Mouse (Mus musculus) erythroblast, embryonic 14.5 days (primary cell): ENCODE data around the gene Adamtsl1. TPM values are rescaled to one million over a fixed set of nuclear protein-coding genes. Genes with fewer than 3 reads are reported as not detected.

Experiments
- H3K27me3 ChIP-seq: 2 replicates; pipeline ENCODE4 v1.6.1; 2012; ENCODE audit warnings: inconsistent platforms; ENCODE audit not compliant: control insufficient read depth
- H3K36me3 ChIP-seq: 2 replicates; pipeline ENCODE4 v1.6.1; 2012; ENCODE audit warnings: mild to moderate bottlenecking, inconsistent platforms; ENCODE audit not compliant: control insufficient read depth
- H3K4me1 ChIP-seq: 2 replicates; pipeline ENCODE4 v1.6.1; 2012; ENCODE audit warnings: inconsistent platforms; ENCODE audit not compliant: control insufficient read depth
- H3K4me3 ChIP-seq: replicated peaks from 2 replicates; pipeline ENCODE3; 2012; ENCODE audit warnings: moderate library complexity, mild to moderate bottlenecking, inconsistent platforms
- H3K9me3 ChIP-seq: 2 replicates; pipeline ENCODE4 v1.6.1; 2012; ENCODE audit warnings: low read length, inconsistent platforms, mixed read lengths; ENCODE audit not compliant: control insufficient read depth
- GATA1 ChIP-seq: IDR thresholded peaks from 2 replicates; pipeline ENCODE4 v1.6.1; 2012; ENCODE audit warnings: low read length, inconsistent platforms, mixed read lengths
- TAL1 ChIP-seq: IDR thresholded peaks from 3 replicates; pipeline ENCODE4 v1.6.1; 2012; ENCODE audit warnings: low read length, inconsistent platforms, mixed read lengths
- polyA plus RNA-seq: library from polyadenylated mRNA; stranded (reverse); fragments of >175 nt; gene quantifications from 2 replicates; pipeline ENCODE4 v1.2.3, GENCODE M21; 2012

Adamtsl1 gene
- polyA plus RNA-seq, 1 experiment: not detected

- TF ChIP-seq TAL1 (no peak), GATA1 (no peak)
- no peaks in the 10 kb centered on the region for H3K27me3 ChIP-seq
- H3K36me3 ChIP-seq: no peaks in the 10 kb centered on the region
- no peaks in the 10 kb centered on the region for H3K4me1 ChIP-seq
- H3K4me3 ChIP-seq: no peak overlapping the region
- peaks cover 3% of the 10 kb centered on the region; the same call in 1 of the 2 replicates for H3K9me3 ChIP-seq
Observed at GRCm38 (mm10) chr4:85764015-85764450, 250.1 kb downstream of the Adamtsl1 start.

DNA sequence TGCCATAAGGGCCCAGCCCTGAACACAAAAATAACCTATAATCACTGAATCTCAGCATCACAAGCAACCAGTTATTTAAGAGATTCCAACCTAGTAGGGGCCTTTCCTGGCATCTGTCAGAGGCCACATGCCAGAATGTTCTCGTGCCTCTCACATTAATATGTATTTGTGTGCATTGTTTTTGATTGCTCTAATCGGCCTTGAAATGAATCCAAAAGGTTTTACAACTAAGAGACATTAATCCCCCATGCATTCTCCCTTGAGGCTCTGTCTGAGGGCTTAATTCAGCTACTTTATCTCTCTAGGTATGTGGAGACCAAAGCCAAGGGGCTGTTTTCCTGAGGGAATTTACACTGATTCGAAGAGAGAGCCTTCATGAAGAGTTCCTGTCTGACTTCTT, 250.5 kb downstream of the Adamtsl1 start:
- Histone ChIP-seq H3K9me3 (peaks cover 3% of the 10 kb centered on the region; the same call in 1 of the 2 replicates), H3K4me1 (no peaks in the 10 kb centered on the region), H3K36me3 (no peaks in the 10 kb centered on the region), H3K4me3 (no peak overlapping the region), H3K27me3 (no peaks in the 10 kb centered on the region)
- no peak for TF ChIP-seq TAL1
- TF ChIP-seq GATA1: no peak

- Histone ChIP-seq H3K9me3 (peaks cover 3% of the 10 kb centered on the region; the same call in 1 of the 2 replicates), H3K27me3 (no peaks in the 10 kb centered on the region), H3K36me3 (no peaks in the 10 kb centered on the region), H3K4me3 (no peak overlapping the region), H3K4me1 (no peaks in the 10 kb centered on the region)
- no peak for TF ChIP-seq GATA1
- no peak for TF ChIP-seq TAL1
Observed at GRCm38 (mm10) chr4:85767666-85768065, 253.7 kb downstream of the Adamtsl1 start.

DNA sequence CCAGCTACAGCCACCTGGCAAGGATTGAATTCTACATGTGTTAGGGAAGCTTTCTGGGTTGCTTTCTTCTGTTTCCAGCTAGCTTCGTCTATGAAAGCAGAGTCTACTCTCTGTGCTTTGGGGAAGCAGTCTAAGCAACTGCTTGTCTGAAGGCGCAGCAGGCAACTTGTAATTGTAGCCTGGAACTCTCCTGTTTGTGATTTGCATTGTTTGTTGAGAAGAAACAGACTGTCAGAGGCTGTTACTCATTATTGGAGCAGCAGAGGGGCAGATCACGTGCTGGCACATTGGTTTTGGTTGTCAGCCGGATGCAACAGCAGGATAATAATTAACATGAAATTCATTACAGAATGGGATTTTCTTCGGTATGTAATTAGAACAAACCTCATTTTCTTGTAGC, 254.1 kb downstream of the Adamtsl1 start:
- Histone ChIP-seq H3K4me1 (no peaks in the 10 kb centered on the region), H3K4me3 (no peak overlapping the region), H3K27me3 (no peaks in the 10 kb centered on the region), H3K36me3 (no peaks in the 10 kb centered on the region), H3K9me3 (peaks cover 3% of the 10 kb centered on the region; the same call in 1 of the 2 replicates)
- no peak for TF ChIP-seq GATA1

DNA sequence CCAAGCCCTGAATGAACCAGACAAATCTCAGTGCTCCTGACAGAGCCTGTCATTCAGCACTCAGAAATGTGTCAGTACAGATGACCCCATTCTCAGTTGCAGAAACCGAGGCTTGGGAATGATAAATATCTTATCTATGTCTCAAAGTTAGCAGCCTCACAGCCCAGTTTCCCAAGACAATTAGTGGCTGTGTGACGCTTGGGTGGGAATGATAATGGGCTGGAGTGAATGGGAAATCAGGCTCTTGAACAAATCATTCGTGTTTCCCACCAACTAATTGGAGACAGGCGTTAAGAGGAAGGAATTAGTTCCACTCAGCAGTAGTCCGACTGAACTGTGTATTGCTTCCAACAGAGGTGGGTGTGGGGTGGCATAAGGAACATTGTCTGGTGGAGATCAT, 268.5 kb downstream of the Adamtsl1 start:
- H3K4me3 ChIP-seq: no peak overlapping the region
- no peaks in the 10 kb centered on the region for H3K36me3 ChIP-seq
- no peaks in the 10 kb centered on the region for H3K4me1 ChIP-seq
- no peak for TF ChIP-seq TAL1
- TF ChIP-seq GATA1: no peak
- H3K9me3 ChIP-seq: 0 out of 2 replicates have a peak, but pooled peaks cover 2% of the 10 kb centered on the region
- no peaks in the 10 kb centered on the region for H3K27me3 ChIP-seq

GRCm38 (mm10) chr4:85783768-85784379, 269.9 kb downstream of the Adamtsl1 start:
- H3K36me3 ChIP-seq: no peaks in the 10 kb centered on the region
- no peak overlapping the region for H3K4me3 ChIP-seq
- no peaks in the 10 kb centered on the region for H3K4me1 ChIP-seq
- H3K9me3 ChIP-seq: 0 out of 2 replicates have a peak, but pooled peaks cover 2% of the 10 kb centered on the region
- H3K27me3 ChIP-seq: no peaks in the 10 kb centered on the region
- TF ChIP-seq TAL1 (no peak), GATA1 (no peak)

GRCm38 (mm10) chr4:85784428-85784827, 270.5 kb downstream of the Adamtsl1 start:
- Histone ChIP-seq H3K27me3 (no peaks in the 10 kb centered on the region), H3K4me3 (no peak overlapping the region), H3K36me3 (no peaks in the 10 kb centered on the region), H3K4me1 (no peaks in the 10 kb centered on the region), H3K9me3 (no peaks in the 10 kb centered on the region)
- TF ChIP-seq GATA1: no peak
- TF ChIP-seq TAL1: no peak

DNA sequence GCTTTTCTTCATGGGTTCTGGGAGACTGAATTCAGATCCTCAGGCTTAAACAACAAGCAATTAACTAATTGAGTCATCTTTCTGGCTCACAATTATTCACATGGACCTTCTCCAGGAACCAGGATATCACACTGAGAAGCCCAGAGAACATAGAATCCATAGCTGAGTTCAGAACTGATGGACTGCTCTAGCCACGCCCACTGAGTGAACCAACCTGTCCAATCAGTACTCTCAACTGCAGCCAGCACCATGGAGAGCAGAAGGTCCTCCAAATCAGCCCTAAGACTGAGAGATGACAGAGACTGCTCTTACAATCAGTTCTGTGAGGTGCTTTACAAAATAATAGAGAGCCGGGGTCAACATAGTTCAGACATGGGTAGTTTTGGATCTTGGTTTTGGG, 276.3 kb downstream of the Adamtsl1 start:
- TF ChIP-seq TAL1 (no peak), GATA1 (no peak)
- Histone ChIP-seq H3K27me3 (no peaks in the 10 kb centered on the region), H3K4me1 (no peaks in the 10 kb centered on the region), H3K9me3 (no peaks in the 10 kb centered on the region), H3K36me3 (no peaks in the 10 kb centered on the region), H3K4me3 (no peak overlapping the region)

- Histone ChIP-seq H3K9me3 (no peaks in the 10 kb centered on the region), H3K27me3 (no peaks in the 10 kb centered on the region), H3K36me3 (no peaks in the 10 kb centered on the region), H3K4me1 (no peaks in the 10 kb centered on the region), H3K4me3 (no peak overlapping the region)
- TF ChIP-seq GATA1 (no peak), TAL1 (no peak)
Observed at GRCm38 (mm10) chr4:85801805-85802204, 287.8 kb downstream of the Adamtsl1 start.

DNA sequence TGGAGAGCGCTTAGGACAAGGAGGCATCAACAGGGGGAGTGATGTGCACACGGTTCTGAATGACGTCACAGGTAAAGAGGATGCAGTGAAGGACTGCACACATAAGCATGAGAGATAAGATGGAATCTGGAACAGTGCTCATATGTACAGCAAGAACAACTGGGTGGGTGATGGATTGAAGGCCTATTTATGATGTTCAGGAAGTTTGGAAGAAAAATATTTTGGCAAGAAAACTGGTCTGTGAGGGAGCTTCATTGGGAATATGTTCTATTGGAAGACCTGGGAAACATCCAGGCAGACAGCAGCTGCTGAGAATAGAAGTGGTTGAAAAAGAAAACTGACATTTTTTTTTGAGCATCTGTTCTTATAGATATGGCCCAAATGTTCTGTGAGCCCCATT, 300.4 kb downstream of the Adamtsl1 start:
- no peak for TF ChIP-seq GATA1
- no peak for TF ChIP-seq TAL1
- no peaks in the 10 kb centered on the region for H3K4me1 ChIP-seq
- H3K9me3 ChIP-seq: no peaks in the 10 kb centered on the region

More for the DNA sequence above, 300.4 kb downstream of the Adamtsl1 start:
- Histone ChIP-seq H3K4me3 (no peak overlapping the region), H3K27me3 (no peaks in the 10 kb centered on the region), H3K36me3 (no peaks in the 10 kb centered on the region)
